Mouse (Mus musculus) liver, adult 2 months (tissue): ENCODE data around the gene Grik2. TPM values are rescaled to one million over a fixed set of nuclear protein-coding genes. Genes with fewer than 3 reads are reported as not detected.

Experiments used
- DNase-seq: peaks from one replicate; pipeline ENCODE4 v3.0.0-alpha.2; 2011; ENCODE audit warnings: low read depth, low spot score; ENCODE audit errors: extremely low read depth
- H3K27ac ChIP-seq: fragments of 200-500 bp; replicated peaks from 2 replicates; pipeline ENCODE4 v1.5.1; 2012; ENCODE audit warnings: low read depth, mild to moderate bottlenecking, control low read depth, inconsistent platforms, low read length; ENCODE audit not compliant: insufficient read depth
- H3K27me3 ChIP-seq: fragments of 200-500 bp; 2 replicates; pipeline ENCODE4 v1.6.1; 2012; ENCODE audit warnings: mild to moderate bottlenecking, moderate library complexity, low read length, inconsistent platforms; ENCODE audit not compliant: control insufficient read depth, insufficient read depth
- H3K36me3 ChIP-seq: fragments of 200-500 bp; 2 replicates; pipeline ENCODE4 v1.6.1; 2012; ENCODE audit warnings: low read length, inconsistent platforms; ENCODE audit not compliant: control insufficient read depth, insufficient read depth
- H3K4me1 ChIP-seq: fragments of 200-500 bp; 2 replicates; pipeline ENCODE4 v1.6.1; 2011; ENCODE audit warnings: low read length; ENCODE audit not compliant: control insufficient read depth, insufficient read depth
- H3K4me3 ChIP-seq: fragments of 200-500 bp; 2 replicates; pipeline ENCODE4 v1.5.1; 2011; ENCODE audit warnings: low read depth, mild to moderate bottlenecking, control low read depth, low read length, moderate library complexity; ENCODE audit not compliant: insufficient read depth
- H3K79me2 ChIP-seq: fragments of 200-500 bp; 2 replicates; pipeline ENCODE4 v1.6.1; 2012; ENCODE audit warnings: inconsistent platforms, mild to moderate bottlenecking, low read length, moderate library complexity; ENCODE audit not compliant: control insufficient read depth, insufficient read depth
- H3K9ac ChIP-seq: fragments of 200-500 bp; 2 replicates; pipeline ENCODE4 v1.6.1; 2012; ENCODE audit warnings: low read depth, mild to moderate bottlenecking, control low read depth, inconsistent platforms, low read length
- CTCF ChIP-seq: fragments of 200-500 bp; IDR thresholded peaks from 2 replicates; pipeline ENCODE4 v1.5.1; 2011; ENCODE audit warnings: low read depth, low read length, control low read depth
- POLR2A ChIP-seq: fragments of 200-500 bp; IDR thresholded peaks from 2 replicates; pipeline ENCODE4 v1.6.1; 2011; ENCODE audit warnings: low read length, control low read depth; ENCODE audit not compliant: insufficient read depth; ENCODE audit errors: extremely low read depth
- WGBS: fragments of 180-500 bp; shearing (Covaris S2); methylation state at CpG from one replicate; pipeline ENCODE4 v1.1.7; 2018; 5-methylcytosine and 5-hydroxymethylcytosine counted together
- polyA plus RNA-seq: library from polyadenylated mRNA; depleted of rRNA; stranded (reverse); fragments of >200 nt; gene quantifications from 2 replicates; pipeline ENCODE4 v1.2.3, GENCODE M21; 2012
- total RNA-seq: library from RNA; depleted of rRNA; stranded (reverse); fragments of >200 nt; gene quantifications from 2 replicates; pipeline ENCODE4 v1.2.3, GENCODE M21; 2014

Grik2 gene
- total and polyA plus RNA-seq, 2 experiments: not detected

DNA sequence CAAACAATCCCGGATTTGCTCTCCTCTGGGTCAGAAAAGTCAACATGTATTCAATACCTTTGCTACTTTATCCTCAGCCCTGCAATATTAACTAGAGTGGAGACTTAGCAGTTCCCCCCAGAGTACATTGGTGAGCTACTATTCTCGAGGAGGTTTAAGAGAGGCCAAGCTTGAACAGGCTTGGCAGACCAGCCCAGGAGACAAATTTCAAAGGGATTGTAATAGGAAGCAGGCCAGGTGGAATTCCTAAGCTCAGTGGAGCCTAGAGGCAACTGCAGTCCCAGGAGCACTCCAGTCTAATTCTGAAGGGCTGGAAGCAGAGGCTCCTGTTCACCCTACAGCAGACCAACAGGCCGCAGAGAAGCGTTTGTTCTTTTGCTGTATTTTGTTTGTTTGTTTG is 1.1 kb upstream of the Grik2 start:
- DNase-seq: no peak
- Histone ChIP-seq H3K36me3 (no peaks in the 10 kb centered on the region), H3K27ac (no peak overlapping the region), H3K4me1 (no peaks in the 10 kb centered on the region), H3K27me3 (no peaks in the 10 kb centered on the region; the same call in 1 of the 2 replicates), H3K4me3 (no peak overlapping the region), H3K79me2 (no peaks in the 10 kb centered on the region), H3K9ac (no peak overlapping the region)
- TF ChIP-seq CTCF: no peak
- 31% methylated on average over 4 of the region's 4 CpGs for WGBS

DNA sequence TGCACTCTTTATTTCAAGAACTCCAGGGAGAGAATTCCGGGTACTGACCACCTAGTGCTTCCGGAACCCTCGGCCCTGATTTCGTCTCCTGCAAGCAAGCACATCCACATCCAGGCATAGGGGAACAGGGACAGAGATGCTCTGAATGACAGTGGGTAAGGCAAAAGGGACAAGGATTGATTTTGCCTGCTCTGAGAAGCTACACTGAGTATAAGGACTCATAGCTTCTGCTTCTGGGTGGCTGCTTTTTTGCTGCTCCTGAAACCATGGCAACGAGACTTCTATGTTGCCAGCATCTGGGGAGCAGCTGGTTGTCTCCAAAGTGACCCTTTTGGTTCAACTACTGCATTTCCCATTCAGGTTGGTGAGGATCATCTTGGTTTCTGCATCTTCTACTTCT is 348 bp upstream of the Grik2 start:
- 14% methylated on average over 5 of the region's 5 CpGs for WGBS
- no peak for TF ChIP-seq POLR2A
- TF ChIP-seq CTCF: no peak
- H3K27me3 ChIP-seq: no peaks in the 10 kb centered on the region; the same call in 1 of the 2 replicates
- no peak overlapping the region for H3K4me3 ChIP-seq
- H3K4me1 ChIP-seq: no peaks in the 10 kb centered on the region
- H3K27ac ChIP-seq: no peak overlapping the region
- H3K9ac ChIP-seq: no peak overlapping the region
- no peaks in the 10 kb centered on the region for H3K36me3 ChIP-seq
- no peak for DNase-seq
- H3K79me2 ChIP-seq: no peaks in the 10 kb centered on the region

DNA sequence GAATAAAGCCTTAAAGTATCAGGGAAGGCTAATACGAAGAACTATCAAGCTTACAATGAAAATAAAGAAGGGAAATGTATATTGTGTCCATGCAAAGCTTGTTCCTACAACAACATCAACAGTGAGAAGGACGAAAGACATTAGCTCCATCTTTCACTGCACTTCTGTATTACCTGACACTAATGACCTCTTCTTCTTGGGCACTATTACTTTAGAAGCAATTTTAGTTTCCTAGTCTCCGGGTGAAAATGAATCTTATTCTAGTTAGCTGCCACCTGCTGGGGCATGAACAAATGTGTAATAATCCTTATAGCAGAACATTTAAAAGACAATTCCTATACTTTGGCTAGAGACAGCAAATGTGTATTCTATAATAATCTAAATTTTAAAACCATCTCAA is 1.9 kb downstream of the Grik2 start:
- Histone ChIP-seq H3K27me3 (no peaks in the 10 kb centered on the region; the same call in 1 of the 2 replicates), H3K36me3 (no peaks in the 10 kb centered on the region), H3K27ac (no peak overlapping the region), H3K4me3 (no peak overlapping the region), H3K4me1 (no peaks in the 10 kb centered on the region), H3K79me2 (no peaks in the 10 kb centered on the region), H3K9ac (no peak overlapping the region)
- no peak for TF ChIP-seq CTCF
- TF ChIP-seq POLR2A: no peak
- no peak for DNase-seq
- 52% methylated on average over 3 of the region's 3 CpGs for WGBS

DNA sequence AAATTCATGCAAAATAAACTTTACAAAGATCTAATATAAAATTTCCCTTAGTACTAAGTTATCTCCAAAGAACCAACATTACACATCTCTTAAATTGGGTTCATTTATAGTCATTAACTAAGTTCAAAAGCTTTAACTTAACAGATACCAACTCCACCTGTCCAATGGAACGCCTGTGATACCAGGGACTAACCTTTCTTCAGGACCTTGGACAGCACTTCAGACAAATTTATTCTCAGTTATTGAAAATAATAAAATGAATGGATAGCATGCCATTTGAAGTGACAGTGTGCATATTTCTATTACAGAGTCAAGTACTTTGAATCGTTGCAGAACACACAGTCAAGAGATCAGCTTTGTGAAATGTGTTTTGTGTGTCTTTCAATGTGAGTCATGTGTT is 3.1 kb downstream of the Grik2 start:
- no peak for DNase-seq
- no peak overlapping the region for H3K4me3 ChIP-seq
- TF ChIP-seq CTCF (no peak), POLR2A (no peak)
- WGBS: 35% methylated on average over 2 of the region's 2 CpGs
- H3K27me3 ChIP-seq: no peaks in the 10 kb centered on the region; the same call in 1 of the 2 replicates
- no peak overlapping the region for H3K27ac ChIP-seq
- H3K4me1 ChIP-seq: no peaks in the 10 kb centered on the region
- H3K36me3 ChIP-seq: no peaks in the 10 kb centered on the region
- H3K9ac ChIP-seq: no peak overlapping the region
- H3K79me2 ChIP-seq: no peaks in the 10 kb centered on the region

DNA sequence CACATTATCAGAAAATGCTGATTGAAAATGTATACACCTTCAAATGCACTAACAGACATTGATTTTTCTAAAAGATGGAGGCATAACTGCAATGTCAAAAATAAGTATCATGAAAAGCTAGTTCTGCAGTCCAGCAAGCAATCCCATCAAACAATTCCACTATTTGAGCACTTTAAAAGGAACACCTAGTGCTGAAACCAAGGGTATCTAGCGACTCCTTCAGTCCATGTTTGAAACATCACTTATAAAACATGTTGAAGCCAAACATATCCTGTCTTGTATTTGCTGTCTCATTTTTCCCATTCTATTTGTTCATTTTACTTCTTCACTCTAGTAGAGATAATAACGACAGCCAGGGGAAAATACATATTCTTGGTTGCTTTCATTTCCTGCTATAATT is 3.7 kb downstream of the Grik2 start:
- DNase-seq: no peak
- TF ChIP-seq CTCF (no peak), POLR2A (no peak)
- no peaks in the 10 kb centered on the region for H3K79me2 ChIP-seq
- H3K4me3 ChIP-seq: no peak overlapping the region
- H3K27me3 ChIP-seq: no peaks in the 10 kb centered on the region; the same call in 1 of the 2 replicates
- WGBS: 15% methylated on average over 2 of the region's 2 CpGs
- no peak overlapping the region for H3K9ac ChIP-seq
- no peaks in the 10 kb centered on the region for H3K4me1 ChIP-seq
- H3K27ac ChIP-seq: no peak overlapping the region
- no peaks in the 10 kb centered on the region for H3K36me3 ChIP-seq

DNA sequence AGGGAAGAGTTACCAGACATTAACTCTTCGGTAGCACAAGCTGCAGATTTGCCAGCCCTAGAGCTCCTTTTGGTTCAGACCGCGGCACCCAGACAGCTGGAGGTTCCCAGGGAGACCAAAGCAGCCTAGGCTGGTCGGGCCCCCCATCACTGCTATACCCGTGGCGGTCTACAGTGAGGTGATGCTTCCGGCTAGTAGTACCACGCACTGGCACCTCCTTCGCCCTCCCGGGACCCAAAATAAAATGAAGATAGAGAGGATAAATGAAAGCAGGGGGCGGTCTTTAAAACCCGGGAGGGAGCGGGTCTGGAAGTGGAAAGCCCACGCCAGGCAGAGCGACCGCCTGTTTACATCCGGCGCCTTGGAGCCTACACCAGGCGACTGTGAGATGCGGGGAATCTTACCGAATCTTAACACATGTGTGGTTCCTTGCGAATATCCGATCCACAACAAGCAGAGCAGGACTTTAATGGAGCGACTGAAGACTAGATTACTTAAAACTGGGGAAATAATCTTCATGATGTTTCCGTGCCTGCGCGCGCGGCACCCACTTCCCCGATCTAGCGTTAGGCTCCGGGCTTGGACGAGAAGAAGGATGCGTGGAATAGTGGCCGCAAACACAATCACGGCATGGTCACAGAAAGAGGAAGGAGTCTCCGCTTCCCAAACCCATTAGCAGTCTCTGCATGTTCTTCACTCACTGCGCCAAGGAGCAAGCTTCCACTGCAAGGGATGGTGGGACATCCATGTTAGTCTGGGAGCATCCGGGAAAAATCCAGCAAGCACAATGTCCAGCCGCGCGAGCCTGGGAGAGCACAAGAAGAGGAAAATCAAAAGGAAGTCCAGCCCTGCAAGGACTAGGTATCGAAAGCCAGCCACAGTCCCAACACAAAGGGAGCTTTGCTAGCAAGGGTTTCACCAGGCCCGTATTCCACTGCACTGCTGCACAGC is 5.5 kb downstream of the Grik2 start:
- DNase-seq: no peak
- H3K36me3 ChIP-seq: no peaks in the 10 kb centered on the region
- no peaks in the 10 kb centered on the region for H3K79me2 ChIP-seq
- no peak for TF ChIP-seq CTCF
- no peak for TF ChIP-seq POLR2A
- H3K4me3 ChIP-seq: no peak overlapping the region
- H3K27me3 ChIP-seq: no peaks in the 10 kb centered on the region
- no peaks in the 10 kb centered on the region for H3K4me1 ChIP-seq
- no peak overlapping the region for H3K9ac ChIP-seq
- no peak overlapping the region for H3K27ac ChIP-seq
- 2% methylated on average over 44 of the region's 44 CpGs for WGBS
